Mouse (Mus musculus): Measurements from ENCODE around the gene Gpr162. TPM values are rescaled to one million over a fixed set of nuclear protein-coding genes. Genes with fewer than 3 reads are reported as not detected.
"Not testable (repeated sequence)": the region's sequence is repeated elsewhere in the genome, so short reads cannot be mapped to it uniquely, and the experiment has no call there.

Gene Gpr162
- total and polyA plus RNA-seq, 3 experiments, result 0.48 to 2.0 (median 1.7) TPM

DNA sequence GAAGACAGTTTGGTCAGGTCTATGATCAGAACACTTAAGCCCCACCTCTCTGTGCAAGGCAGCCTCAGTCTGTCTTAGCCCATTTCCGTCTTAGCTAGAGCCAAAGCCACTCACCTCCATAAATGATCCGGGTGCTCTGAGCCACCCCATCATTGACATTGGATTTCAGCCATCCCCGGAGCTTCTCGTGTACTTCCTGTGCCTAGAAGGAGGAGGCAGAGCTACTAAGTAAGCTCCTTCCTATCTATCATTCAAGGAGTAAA is 52.4 kb downstream of the Gpr162 start:
- Histone ChIP-seq H3K79me2 (replicated peaks; ENCODE audit: control insufficient read depth, extremely low read depth, insufficient read depth, poor library complexity, severe bottlenecking) (peaks cover 23% of the 10 kb centered on the region), H3K27me3 (replicated peaks) (no peaks in the 10 kb centered on the region), H3K27ac (ENCODE audit: insufficient read depth, low read depth) (no peak overlapping the region), H3K9ac (ENCODE audit: insufficient read depth, low read depth) (no peak overlapping the region), H3K4me3 (replicated peaks in 1 of 3; ENCODE audit: low read depth in 2 of 3, low read length in 2 of 3, poor library complexity in 1 of 3) (no peak overlapping the region), H3K4me1 (ENCODE audit: control insufficient read depth in 1 of 2, insufficient read depth in 2 of 2) (peaks cover 5 to 43% of the 10 kb centered on the region in 2 experiments), H3K36me3 (replicated peaks in 1 of 2; ENCODE audit: control insufficient read depth in 1 of 2, insufficient read depth in 1 of 2, low read length in 1 of 2) (peaks cover 37 to 72% of the 10 kb centered on the region in 2 experiments), H3K4me2 (ENCODE audit: insufficient read depth, low read depth, poor library complexity, severe bottlenecking) (no peak overlapping the region), H3K9me3 (replicated peaks; ENCODE audit: low read length) (no peaks in the 10 kb centered on the region)
- no peak for DNase-seq (ENCODE audit: extremely low read depth)
- in situ Hi-C loops (cut with MboI; ENCODE audit: low pct_ligation_motif_present, low pct_unique_long_range_greater_than_20kb, low sequenced_read_pairs), result no loop called here
- TF ChIP-seq POLR2A (IDR thresholded peaks at IDR 0.05; ENCODE audit: low read depth, low read length) (no peak), GABPA (IDR thresholded peaks at IDR 0.05; ENCODE audit: insufficient replicate concordance, low read depth, low read length) (no peak), MEF2A (IDR thresholded peaks at IDR 0.05; ENCODE audit: borderline replicate concordance, low read depth, low read length) (no peak), ELF1 (IDR thresholded peaks at IDR 0.05; ENCODE audit: low read depth, low read length) (no peak), MYC (IDR thresholded peaks at IDR 0.05; ENCODE audit: low read depth, low read length) (no peak), MAX (IDR thresholded peaks at IDR 0.05; ENCODE audit: low read length) (no peak), ETS1 (conservative IDR thresholded peaks at IDR 0.05; ENCODE audit: low read depth, low read length) (no peak), NRF1 (IDR thresholded peaks at IDR 0.05; ENCODE audit: low read depth, low read length) (no peak), BHLHE40 (IDR thresholded peaks at IDR 0.05; ENCODE audit: low read depth, low read length) (no peak), HCFC1 (IDR thresholded peaks at IDR 0.05; ENCODE audit: low read depth, low read length) (no peak), TBP (conservative IDR thresholded peaks at IDR 0.05; ENCODE audit: low read depth, low read length) (no peak), RCOR1 (conservative IDR thresholded peaks at IDR 0.05; ENCODE audit: low read depth, low read length) (no peak), UBTF (IDR thresholded peaks at IDR 0.05; ENCODE audit: low read depth, low read length) (no peak), NELFE (IDR thresholded peaks at IDR 0.05; ENCODE audit: low read depth, low read length) (no peak), SMC3 (IDR thresholded peaks at IDR 0.05; ENCODE audit: low read depth, low read length) (no peak), ZC3H11A (IDR thresholded peaks at IDR 0.05; ENCODE audit: low read depth, low read length) (no peak), KAT2A (IDR thresholded peaks at IDR 0.05; ENCODE audit: insufficient replicate concordance, low read length) (no peak), CTCF (conservative IDR thresholded peaks at IDR 0.05 in 1 of 2, IDR thresholded peaks at IDR 0.05 in 1 of 2; ENCODE audit: low read depth in 2 of 2, low read length in 2 of 2) (no peak), SIN3A (IDR thresholded peaks at IDR 0.05; ENCODE audit: low read length) (no peak), ZNF384 (IDR thresholded peaks at IDR 0.05; ENCODE audit: low read depth, low read length) (no peak)
- dilution Hi-C loops (cut with MboI; ENCODE audit: extremely low pct_ligation_motif_present, extremely low pct_unique_long_range_greater_than_20kb, low sequenced_read_pairs), result no loop called here

DNA sequence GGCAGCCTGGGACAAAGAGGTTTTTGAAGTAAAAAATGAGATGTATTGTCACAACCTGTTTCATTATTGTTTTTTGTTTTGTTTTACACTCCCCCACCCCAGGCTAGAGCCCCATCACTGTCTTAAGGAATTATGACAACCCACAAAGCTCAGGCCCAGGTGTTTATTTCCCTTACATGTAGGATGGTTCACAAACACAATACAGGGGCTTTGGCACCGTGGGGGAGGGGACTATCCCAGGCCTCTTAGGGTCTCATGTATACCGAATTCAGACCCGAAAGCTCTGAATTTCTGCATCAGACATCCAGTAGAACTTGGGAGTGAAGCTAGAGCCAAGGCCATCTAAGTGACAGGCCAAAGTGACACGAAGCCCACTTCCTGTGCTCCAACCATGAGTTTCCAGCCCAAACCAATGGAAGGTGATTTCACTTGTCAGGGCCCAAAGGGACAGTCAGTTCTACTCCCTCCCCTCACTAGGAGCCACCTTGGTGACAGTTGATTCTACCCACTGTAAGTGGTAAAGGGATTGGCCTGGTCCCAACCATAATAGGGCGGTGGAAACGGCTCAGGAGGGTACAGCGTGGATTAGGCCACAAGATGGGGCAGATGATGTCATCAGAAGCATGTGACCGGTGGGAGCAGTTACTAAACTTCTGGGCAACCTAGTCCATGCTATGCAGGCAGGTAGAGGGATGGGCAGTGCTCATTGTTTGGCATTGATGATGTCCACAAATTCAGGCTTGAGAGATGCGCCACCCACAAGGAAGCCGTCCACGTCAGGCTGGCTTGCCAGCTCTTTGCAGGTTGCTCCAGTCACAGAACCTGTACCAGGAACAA is 53.0 kb downstream of the Gpr162 start:
- H3K9ac ChIP-seq (ENCODE audit: insufficient read depth, low read depth); H3K4me3 ChIP-seq (replicated peaks in 1 of 3; ENCODE audit: low read depth in 2 of 3, low read length in 2 of 3, poor library complexity in 1 of 3); H3K9me3 ChIP-seq (replicated peaks; ENCODE audit: low read length); H3K4me2 ChIP-seq (ENCODE audit: insufficient read depth, low read depth, poor library complexity, severe bottlenecking); H3K27ac ChIP-seq (ENCODE audit: insufficient read depth, low read depth); dilution Hi-C loops (cut with MboI; ENCODE audit: extremely low pct_ligation_motif_present, extremely low pct_unique_long_range_greater_than_20kb, low sequenced_read_pairs); H3K27me3 ChIP-seq (replicated peaks); in situ Hi-C loops (cut with MboI; ENCODE audit: low pct_ligation_motif_present, low pct_unique_long_range_greater_than_20kb, low sequenced_read_pairs); DNase-seq (ENCODE audit: extremely low read depth): not testable (repeated sequence)
- Histone ChIP-seq H3K79me2 (replicated peaks; ENCODE audit: control insufficient read depth, extremely low read depth, insufficient read depth, poor library complexity, severe bottlenecking) (peaks cover 23% of the 10 kb centered on the region), H3K4me1 (ENCODE audit: control insufficient read depth in 1 of 2, insufficient read depth in 2 of 2) (peaks cover 5 to 48% of the 10 kb centered on the region in 2 experiments), H3K36me3 (replicated peaks in 1 of 2; ENCODE audit: control insufficient read depth in 1 of 2, insufficient read depth in 1 of 2, low read length in 1 of 2) (peaks cover 32 to 66% of the 10 kb centered on the region in 2 experiments)
